Mouse (Mus musculus): ENCODE measurements at regions not wholly inside any gene's neighbourhood (a gene's known extent, or its start where the extent isn't known, plus 50 kb on each side); places are given as distances from the start of the nearest gene placed in this dataset.

GRCm38 (mm10) chr5:45127971-45128370 lies 322.1 kb downstream of the Qdpr start:
- DNase-seq (ENCODE audit: low spot score): no peak

GRCm38 (mm10) chr5:45121751-45122280 lies 322.3 kb upstream of the Ldb2 start:
- DNase-seq (ENCODE audit: low spot score): no peak

- DNase-seq (ENCODE audit: low spot score): no peak
Observed at GRCm38 (mm10) chr5:45119757-45120156, 320.3 kb upstream of the Ldb2 start.

GRCm38 (mm10) chr5:45111246-45111645 lies 311.8 kb upstream of the Ldb2 start:
- DNase-seq (ENCODE audit: low spot score): no peak

GRCm38 (mm10) chr5:45110797-45111196 lies 311.3 kb upstream of the Ldb2 start:
- DNase-seq (ENCODE audit: low spot score): no peak

GRCm38 (mm10) chr5:45105236-45105816 lies 305.8 kb upstream of the Ldb2 start:
- DNase-seq (ENCODE audit: low spot score): no peak

- DNase-seq (ENCODE audit: low spot score): no peak
Observed at GRCm38 (mm10) chr5:45103763-45104428, 304.4 kb upstream of the Ldb2 start.

GRCm38 (mm10) chr5:45102661-45103060 lies 303.2 kb upstream of the Ldb2 start:
- no peak for DNase-seq (ENCODE audit: low spot score)

GRCm38 (mm10) chr5:45101777-45102176 lies 302.3 kb upstream of the Ldb2 start:
- DNase-seq (ENCODE audit: low spot score): no peak

GRCm38 (mm10) chr5:45099082-45099481 lies 299.6 kb upstream of the Ldb2 start:
- no peak for DNase-seq (ENCODE audit: low spot score)

GRCm38 (mm10) chr5:45097941-45098340 lies 298.5 kb upstream of the Ldb2 start:
- no peak for DNase-seq (ENCODE audit: low spot score)

- no peak for DNase-seq (ENCODE audit: low spot score)
Observed at GRCm38 (mm10) chr5:45084741-45085140, 285.3 kb upstream of the Ldb2 start.

GRCm38 (mm10) chr5:45082601-45083000 lies 283.1 kb upstream of the Ldb2 start:
- no peak for DNase-seq (ENCODE audit: low spot score)

- no peak for DNase-seq (ENCODE audit: low spot score)
Observed at GRCm38 (mm10) chr5:45076347-45076890, 276.9 kb upstream of the Ldb2 start.

- DNase-seq (ENCODE audit: low spot score): no peak
Observed at GRCm38 (mm10) chr5:45075195-45075594, 275.7 kb upstream of the Ldb2 start.

GRCm38 (mm10) chr5:45072529-45072928 lies 273.0 kb upstream of the Ldb2 start:
- DNase-seq (ENCODE audit: low spot score): no peak

- no peak for DNase-seq (ENCODE audit: low spot score)
Observed at GRCm38 (mm10) chr5:45065917-45066699, 266.6 kb upstream of the Ldb2 start.

GRCm38 (mm10) chr5:45062567-45062966 lies 263.1 kb upstream of the Ldb2 start:
- DNase-seq (ENCODE audit: low spot score): no peak

GRCm38 (mm10) chr5:45055276-45055959 lies 255.9 kb upstream of the Ldb2 start:
- DNase-seq (ENCODE audit: low spot score): no peak

GRCm38 (mm10) chr5:45049410-45049809 lies 249.9 kb upstream of the Ldb2 start:
- no peak for DNase-seq (ENCODE audit: low spot score)

GRCm38 (mm10) chr5:45042914-45043313 lies 243.4 kb upstream of the Ldb2 start:
- no peak for DNase-seq (ENCODE audit: low spot score)

- no peak for DNase-seq (ENCODE audit: low spot score)
Observed at GRCm38 (mm10) chr5:45036430-45036829, 236.9 kb upstream of the Ldb2 start.
